Mouse (Mus musculus) forebrain, embryonic 16.5 days (tissue): Measurements from ENCODE around the gene Prok2. TPM values are rescaled to one million over a fixed set of nuclear protein-coding genes. Genes with fewer than 3 reads are reported as not detected.
A peak's percentile ranks its signal among the peaks of the same experiment; 100 is the strongest.

Source experiments
- ATAC-seq: fragments of 200-750 bp; cut with Nextera tagmentation; 2 replicates; pipeline ENCODE4 v1.8.0; 2017; ENCODE audit warnings: mild to moderate bottlenecking, moderate library complexity
- H3K27ac ChIP-seq: fragments of 300-500 bp; sonication (generic); 2 replicates; pipeline ENCODE4 v1.5.1; 2014; ENCODE audit warnings: low read length, control low read depth
- H3K27me3 ChIP-seq: fragments of 300-500 bp; sonication (generic); replicated peaks from 2 replicates; pipeline ENCODE4 v1.6.1; 2014; ENCODE audit warnings: low read length; ENCODE audit not compliant: control insufficient read depth, insufficient read depth
- H3K36me3 ChIP-seq: fragments of 300-500 bp; sonication (generic); 2 replicates; pipeline ENCODE4 v1.6.1; 2014; ENCODE audit not compliant: control insufficient read depth, insufficient read depth
- H3K4me1 ChIP-seq: fragments of 300-500 bp; sonication (generic); replicated peaks from 2 replicates; pipeline ENCODE4 v1.6.1; 2014; ENCODE audit warnings: low read length; ENCODE audit not compliant: control insufficient read depth, insufficient read depth
- H3K4me2 ChIP-seq: fragments of 300-500 bp; sonication (generic); 2 replicates; pipeline ENCODE4 v1.6.1; 2014; ENCODE audit warnings: mild to moderate bottlenecking, low read length, control low read depth
- H3K4me3 ChIP-seq: fragments of 300-500 bp; sonication (generic); replicated peaks from 2 replicates; pipeline ENCODE4 v1.5.1; 2014; ENCODE audit warnings: mild to moderate bottlenecking, low read length, control low read depth
- H3K9ac ChIP-seq: fragments of 300-500 bp; sonication (generic); replicated peaks from 2 replicates; pipeline ENCODE4 v1.6.1; 2014; ENCODE audit warnings: low read depth, low read length, control low read depth
- H3K9me3 ChIP-seq: fragments of 300-500 bp; sonication (generic); 2 replicates; pipeline ENCODE4 v1.6.1; 2016; ENCODE audit warnings: low read length; ENCODE audit not compliant: control insufficient read depth
- WGBS: fragments of 180-500 bp; shearing (Covaris S2); extraction: QIAGEN DNeasy Blood & Tissue Kit; methylation state at CpG from one replicate; pipeline ENCODE4 v1.1.7; 2014; 5-methylcytosine and 5-hydroxymethylcytosine counted together
- polyA plus RNA-seq: library from polyadenylated mRNA; unstranded; fragments of >200 nt; fragmentation: Nextera tagmentation; extraction: Ambion mirVana; gene quantifications from 2 replicates; pipeline ENCODE4 v1.2.1, GENCODE M21; 2015

The Prok2 gene
- polyA plus RNA-seq, 1 experiment from 2014 or later = 3.7 TPM

DNA sequence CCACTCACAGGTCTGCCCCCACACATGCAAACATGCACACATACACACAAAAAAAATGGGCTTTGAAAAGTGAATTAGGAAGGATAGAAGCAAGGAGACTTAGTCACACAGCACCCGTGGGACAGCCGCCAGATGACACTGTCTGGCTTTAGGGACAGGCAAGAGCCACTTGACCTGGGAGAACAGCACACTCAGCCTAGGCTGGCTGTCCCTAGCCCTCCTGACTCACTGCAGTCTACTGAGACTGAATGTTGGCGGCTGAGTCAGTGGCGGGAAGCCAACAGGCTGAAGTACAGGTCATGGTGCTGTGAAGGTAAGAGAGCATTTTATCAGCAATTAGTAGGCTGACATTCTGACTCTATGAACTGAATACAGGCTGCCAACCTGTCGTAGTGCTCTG is 8.5 kb upstream of the Prok2 start:
- Histone ChIP-seq H3K27ac (no peak overlapping the region), H3K4me2 (no peak overlapping the region), H3K9me3 (no peaks in the 10 kb centered on the region), H3K4me3 (no peak overlapping the region), H3K9ac (no peak overlapping the region), H3K4me1 (no peaks in the 10 kb centered on the region), H3K36me3 (no peaks in the 10 kb centered on the region), H3K27me3 (no peaks in the 10 kb centered on the region)
- 76% methylated on average over 5 of the region's 5 CpGs for WGBS
- no peak for ATAC-seq

DNA sequence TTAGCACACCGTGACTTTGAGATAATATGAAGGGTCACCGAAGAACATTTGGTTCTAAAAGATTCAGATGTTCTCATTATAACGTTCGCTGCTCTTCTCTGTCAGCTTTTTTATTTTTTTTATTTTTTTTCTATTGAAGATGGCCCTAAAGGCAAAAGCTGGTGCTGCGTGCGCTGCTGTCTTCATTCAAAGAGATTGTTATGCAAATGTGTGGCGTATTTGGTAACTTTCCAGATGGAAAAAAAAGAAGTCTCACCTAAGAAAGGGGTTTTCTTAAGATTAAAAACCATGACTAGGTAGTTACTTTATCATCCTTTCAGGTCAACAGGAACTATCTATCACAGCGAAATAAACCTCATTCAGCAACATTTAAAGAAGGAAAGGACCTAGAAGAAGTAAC is 6.5 kb upstream of the Prok2 start:
- H3K4me2 ChIP-seq = no peak overlapping the region
- no peaks in the 10 kb centered on the region for H3K9me3 ChIP-seq
- ATAC-seq = no peak
- H3K4me3 ChIP-seq = no peak overlapping the region
- H3K27ac ChIP-seq = no peak overlapping the region
- no peak overlapping the region for H3K9ac ChIP-seq
- H3K36me3 ChIP-seq = no peaks in the 10 kb centered on the region
- H3K27me3 ChIP-seq = no peaks in the 10 kb centered on the region
- H3K4me1 ChIP-seq = no peaks in the 10 kb centered on the region
- WGBS = 47% methylated on average over 8 of the region's 8 CpGs

- no peak overlapping the region for H3K9ac ChIP-seq
- H3K4me2 ChIP-seq = no peak overlapping the region
- 68% methylated on average over 4 of the region's 4 CpGs for WGBS
- no peak for ATAC-seq
- H3K4me3 ChIP-seq = no peak overlapping the region
- H3K27me3 ChIP-seq = no peaks in the 10 kb centered on the region
- H3K36me3 ChIP-seq = no peaks in the 10 kb centered on the region
- H3K9me3 ChIP-seq = no peaks in the 10 kb centered on the region
- H3K4me1 ChIP-seq = peaks cover 3% of the 10 kb centered on the region; the same call in 1 of the 2 replicates
- no peak overlapping the region for H3K27ac ChIP-seq
Observed at GRCm38 (mm10) chr6:99731926-99732325, 5.7 kb upstream of the Prok2 start.

DNA sequence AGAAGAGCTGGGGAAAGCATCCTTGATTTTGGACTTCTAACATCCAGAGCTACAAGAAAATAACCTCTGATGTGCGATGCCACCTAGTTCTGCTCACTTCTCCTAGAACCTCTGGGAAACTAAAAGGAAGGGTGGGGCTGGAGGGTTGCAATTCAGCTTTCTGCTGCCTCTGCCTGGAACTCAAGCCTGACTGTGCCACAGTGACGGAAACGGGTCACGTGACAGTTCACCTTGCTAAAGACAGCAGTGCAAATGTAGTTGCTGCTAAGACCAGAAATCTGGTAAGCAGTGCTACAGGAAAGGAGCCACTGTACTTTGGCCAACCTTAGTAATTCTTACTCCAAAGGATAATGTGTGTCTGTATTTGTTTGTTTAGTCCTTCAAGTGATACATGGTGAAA is 3.7 kb upstream of the Prok2 start:
- no peaks in the 10 kb centered on the region for H3K9me3 ChIP-seq
- no peak overlapping the region for H3K4me2 ChIP-seq
- no peak for ATAC-seq
- H3K9ac ChIP-seq = no peak overlapping the region
- H3K4me1 ChIP-seq = peaks cover 18% of the 10 kb centered on the region
- no peak overlapping the region for H3K27ac ChIP-seq
- 87% methylated on average over 4 of the region's 4 CpGs for WGBS
- no peaks in the 10 kb centered on the region for H3K36me3 ChIP-seq
- H3K4me3 ChIP-seq = no peak overlapping the region
- peaks cover 7% of the 10 kb centered on the region for H3K27me3 ChIP-seq

GRCm38 (mm10) chr6:99726576-99727303 is 548 bp upstream of the Prok2 start:
- Histone ChIP-seq H3K27ac (no peak overlapping the region), H3K4me1 (peaks cover 18% of the 10 kb centered on the region), H3K4me2 (peak overlapping the region; percentile 98), H3K9ac (peak overlapping the region; percentile 53), H3K9me3 (no peaks in the 10 kb centered on the region), H3K27me3 (peaks cover 12% of the 10 kb centered on the region), H3K4me3 (peak overlapping the region; percentile 55), H3K36me3 (no peaks in the 10 kb centered on the region)
- ATAC-seq = peak; percentile 54
- 2% methylated on average over 22 of the region's 22 CpGs for WGBS

GRCm38 (mm10) chr6:99722390-99722789 is 3.8 kb downstream of the Prok2 start:
- WGBS = 90% methylated on average over 9 of the region's 9 CpGs
- no peak overlapping the region for H3K4me2 ChIP-seq
- no peak for ATAC-seq
- no peak overlapping the region for H3K4me3 ChIP-seq
- no peaks in the 10 kb centered on the region for H3K9me3 ChIP-seq
- peaks cover 12% of the 10 kb centered on the region for H3K27me3 ChIP-seq
- H3K4me1 ChIP-seq = peaks cover 18% of the 10 kb centered on the region
- no peaks in the 10 kb centered on the region for H3K36me3 ChIP-seq
- H3K9ac ChIP-seq = no peak overlapping the region
- H3K27ac ChIP-seq = no peak overlapping the region

GRCm38 (mm10) chr6:99721032-99721431 is 5.2 kb downstream of the Prok2 start:
- Histone ChIP-seq H3K4me2 (no peak overlapping the region), H3K27me3 (peaks cover 12% of the 10 kb centered on the region), H3K9me3 (no peaks in the 10 kb centered on the region), H3K4me1 (peaks cover 6% of the 10 kb centered on the region), H3K4me3 (no peak overlapping the region), H3K36me3 (no peaks in the 10 kb centered on the region), H3K27ac (no peak overlapping the region), H3K9ac (no peak overlapping the region)
- ATAC-seq = no peak
- WGBS = 91% methylated on average over 9 of the region's 9 CpGs

GRCm38 (mm10) chr6:99715913-99716312 is 10.3 kb downstream of the Prok2 start:
- Histone ChIP-seq H3K4me3 (no peak overlapping the region), H3K9me3 (no peaks in the 10 kb centered on the region), H3K27ac (no peak overlapping the region), H3K36me3 (no peaks in the 10 kb centered on the region), H3K27me3 (no peaks in the 10 kb centered on the region), H3K4me2 (no peak overlapping the region), H3K9ac (no peak overlapping the region), H3K4me1 (no peaks in the 10 kb centered on the region)
- no peak for ATAC-seq
- WGBS = 73% methylated on average over 6 of the region's 6 CpGs

DNA sequence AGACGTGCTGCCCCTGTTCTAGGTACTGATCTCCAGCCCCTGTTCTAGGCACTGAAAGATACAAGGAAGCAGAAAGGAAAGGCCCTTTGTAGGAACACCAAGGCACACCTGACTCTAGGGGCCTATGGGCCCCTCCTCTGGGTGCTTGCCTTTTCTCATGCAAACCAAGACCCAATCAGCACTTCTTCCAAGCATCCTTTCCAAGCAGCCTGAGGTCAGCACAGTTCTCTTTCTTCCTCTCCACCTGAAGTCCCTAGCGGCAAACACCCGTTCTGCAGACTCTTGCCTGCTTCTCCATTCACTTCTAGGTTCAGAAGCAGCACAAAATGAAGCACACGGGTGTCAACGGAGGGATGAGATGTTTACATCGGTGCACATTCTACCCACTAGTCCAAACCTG is 11.0 kb downstream of the Prok2 start:
- Histone ChIP-seq H3K36me3 (no peaks in the 10 kb centered on the region), H3K4me2 (no peak overlapping the region), H3K27me3 (no peaks in the 10 kb centered on the region), H3K4me1 (no peaks in the 10 kb centered on the region), H3K9me3 (no peaks in the 10 kb centered on the region), H3K4me3 (no peak overlapping the region), H3K9ac (no peak overlapping the region), H3K27ac (no peak overlapping the region)
- 69% methylated on average over 6 of the region's 6 CpGs for WGBS
- no peak for ATAC-seq

DNA sequence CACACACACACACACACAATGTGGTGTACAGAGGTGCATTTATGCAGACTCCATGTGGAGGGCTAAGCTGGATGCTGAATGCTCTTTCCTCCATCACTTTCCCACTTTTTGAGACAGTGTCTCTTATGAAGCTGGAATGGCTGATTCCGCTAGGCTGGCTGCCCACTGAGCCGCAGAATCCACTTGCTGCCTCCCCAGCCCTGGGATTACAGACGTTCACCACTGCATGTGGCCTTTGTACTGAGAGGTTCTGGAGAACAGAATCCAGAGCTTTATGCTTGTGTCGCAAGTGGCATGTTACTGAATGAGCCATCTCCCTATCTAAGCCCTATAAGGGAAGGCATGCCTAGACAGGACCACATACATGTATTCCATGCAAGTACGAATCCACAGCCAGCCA is 12.9 kb downstream of the Prok2 start:
- Histone ChIP-seq H3K27ac (no peak overlapping the region), H3K4me2 (no peak overlapping the region), H3K4me3 (no peak overlapping the region), H3K27me3 (no peaks in the 10 kb centered on the region), H3K9me3 (no peaks in the 10 kb centered on the region), H3K4me1 (no peaks in the 10 kb centered on the region), H3K9ac (no peak overlapping the region), H3K36me3 (no peaks in the 10 kb centered on the region)
- ATAC-seq = no peak
- WGBS = 71% methylated on average over 5 of the region's 5 CpGs
